Mouse (Mus musculus): ENCODE results near the gene Fam234a.

DNA sequence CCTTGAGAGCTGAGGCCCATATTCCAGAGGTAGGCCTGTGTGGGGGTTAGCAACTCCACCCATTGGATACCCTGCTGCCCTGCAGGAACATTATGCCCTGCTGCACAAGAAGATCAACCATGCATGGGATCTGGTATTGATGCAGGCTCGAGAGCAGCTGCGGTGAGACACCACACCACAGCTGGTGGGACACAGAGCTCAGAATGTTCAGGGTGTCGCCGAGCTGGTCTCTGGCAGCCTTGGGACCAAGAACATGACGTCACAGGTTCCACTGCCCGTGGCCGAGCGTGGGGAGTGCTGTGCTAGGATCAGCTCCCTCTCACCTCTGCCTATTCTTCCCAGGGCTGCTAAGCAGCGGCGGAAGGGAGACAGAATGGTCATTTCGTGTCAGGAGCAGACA lies 39.3 kb downstream of the Fam234a start:
- TF ChIP-seq CHD2 (IDR thresholded peaks at IDR 0.05; ENCODE audit: low read depth, low read length) (no peak), MAFK (IDR thresholded peaks at IDR 0.05; ENCODE audit: insufficient read depth, low read depth, low read length) (no peak), ZC3H11A (IDR thresholded peaks at IDR 0.05; ENCODE audit: borderline replicate concordance, low read depth, low read length) (no peak)
